Mouse (Mus musculus) lung, embryonic 15.5 days (tissue): ENCODE data around the gene Wdfy4. TPM values are rescaled to one million over a fixed set of nuclear protein-coding genes. Genes with fewer than 3 reads are reported as not detected.

Experiments used
- ATAC-seq: fragments of 200-750 bp; cut with Nextera tagmentation; 2 replicates; pipeline ENCODE4 v1.8.0; 2017; ENCODE audit warnings: moderate number of reproducible peaks, borderline replicate concordance; ENCODE audit not compliant: low FRiP score, low TSS enrichment; ENCODE audit errors: extremely low read depth
- H3K27ac ChIP-seq: fragments of 300-500 bp; sonication (generic); 2 replicates; pipeline ENCODE4 v1.5.1; 2015; ENCODE audit warnings: moderate library complexity, mild to moderate bottlenecking, inconsistent platforms
- H3K27me3 ChIP-seq: fragments of 300-500 bp; sonication (generic); 2 replicates; pipeline ENCODE4 v1.6.1; 2015; ENCODE audit warnings: inconsistent platforms
- H3K36me3 ChIP-seq: fragments of 300-500 bp; sonication (generic); 2 replicates; pipeline ENCODE4 v1.6.1; 2015; ENCODE audit warnings: inconsistent platforms
- H3K4me1 ChIP-seq: fragments of 300-500 bp; sonication (generic); 2 replicates; pipeline ENCODE4 v1.6.1; 2015; ENCODE audit warnings: inconsistent platforms
- H3K4me2 ChIP-seq: fragments of 300-500 bp; sonication (generic); 2 replicates; pipeline ENCODE4 v1.6.1; 2015; ENCODE audit warnings: inconsistent platforms, mild to moderate bottlenecking, moderate library complexity
- H3K4me3 ChIP-seq: fragments of 300-500 bp; sonication (generic); 2 replicates; pipeline ENCODE4 v1.5.1; 2015; ENCODE audit warnings: mild to moderate bottlenecking, inconsistent platforms
- H3K9ac ChIP-seq: fragments of 300-500 bp; sonication (generic); 2 replicates; pipeline ENCODE4 v1.6.1; 2015; ENCODE audit warnings: inconsistent platforms
- H3K9me3 ChIP-seq: fragments of 300-500 bp; sonication (generic); 2 replicates; pipeline ENCODE4 v1.6.1; 2016; ENCODE audit warnings: inconsistent platforms
- WGBS: fragments of 180-500 bp; shearing (Covaris S2); methylation state at CpG from one replicate; pipeline ENCODE4 v1.1.7; 2015; 5-methylcytosine and 5-hydroxymethylcytosine counted together
- polyA plus RNA-seq: library from polyadenylated mRNA; unstranded; fragments of >200 nt; fragmentation: Nextera tagmentation; extraction: Ambion mirVana; gene quantifications from 2 replicates; pipeline ENCODE4 v1.2.1, GENCODE M21; 2015

Gene Wdfy4
- polyA plus RNA-seq, 1 experiment from 2014 or later: 0.77 TPM

GRCm38 (mm10) chr14:33062996-33063395 is 122.3 kb downstream of the Wdfy4 start:
- Histone ChIP-seq H3K4me3 (no peak overlapping the region), H3K36me3 (no peaks in the 10 kb centered on the region), H3K27me3 (no peaks in the 10 kb centered on the region), H3K9me3 (no peaks in the 10 kb centered on the region), H3K4me1 (no peaks in the 10 kb centered on the region), H3K4me2 (no peak overlapping the region), H3K27ac (no peak overlapping the region), H3K9ac (no peak overlapping the region)
- WGBS: 75% methylated on average over 5 of the region's 5 CpGs
- ATAC-seq: no peak

DNA sequence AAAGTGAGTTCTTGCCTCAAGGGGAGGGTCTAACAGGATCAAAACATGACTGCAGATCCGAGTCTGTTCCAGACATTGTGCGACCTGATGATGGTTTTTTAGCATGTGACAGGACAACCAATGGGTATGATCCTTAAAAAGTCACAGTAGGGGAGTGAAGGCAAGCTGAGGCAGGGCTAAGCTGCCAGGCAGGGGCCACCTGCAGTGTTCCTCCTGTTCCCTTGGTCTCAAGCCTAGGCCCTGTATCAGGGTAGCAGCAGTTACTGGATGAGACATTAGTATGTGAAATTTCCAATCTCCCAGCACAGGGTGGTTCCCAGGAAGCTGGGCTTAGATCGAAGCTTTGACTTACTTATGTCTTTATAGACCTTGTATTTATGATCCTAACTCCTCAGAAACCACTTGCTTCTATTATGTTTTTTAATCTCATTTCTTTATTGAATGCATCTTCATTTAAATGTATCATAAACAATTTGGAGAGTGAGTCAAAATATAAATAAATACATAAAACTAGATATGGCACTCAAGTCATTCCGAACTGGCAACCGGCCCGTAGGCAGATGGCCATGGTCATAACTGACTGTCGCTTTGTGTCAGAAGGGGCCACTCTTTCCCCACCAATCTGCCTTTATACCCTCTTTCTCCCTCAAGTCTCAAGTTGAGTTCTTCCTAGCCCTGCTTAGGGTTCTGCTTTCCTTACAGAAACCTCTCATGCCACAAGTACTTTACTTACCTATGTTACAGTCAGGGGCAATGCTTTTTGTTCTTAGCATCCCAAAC is 126.2 kb downstream of the Wdfy4 start:
- 81% methylated on average over 7 of the region's 7 CpGs for WGBS

DNA sequence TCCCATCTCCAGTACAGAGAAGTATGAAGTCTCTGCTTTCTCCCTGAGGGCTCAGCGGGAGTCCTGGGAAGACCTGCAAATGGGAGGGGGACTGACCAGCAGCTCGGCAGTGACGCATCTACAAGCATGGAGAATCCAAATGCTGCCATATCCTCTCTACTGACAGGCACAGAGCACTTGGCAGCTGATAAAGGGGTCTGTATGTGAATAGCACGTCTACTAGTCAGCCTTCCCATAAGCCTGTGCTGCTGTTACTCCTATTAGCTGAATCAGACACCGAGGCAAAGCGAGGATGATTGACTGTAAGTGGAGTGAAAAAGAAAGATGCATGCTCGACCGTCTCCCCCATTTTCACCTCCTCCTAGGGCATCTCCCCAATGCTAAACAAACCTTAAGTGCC is 131.9 kb downstream of the Wdfy4 start:
- no peak overlapping the region for H3K9ac ChIP-seq

More for the DNA sequence above, 126.2 kb downstream of the Wdfy4 start:
- ATAC-seq: no peak
- H3K9me3 ChIP-seq: no peaks in the 10 kb centered on the region
- no peaks in the 10 kb centered on the region for H3K27me3 ChIP-seq
- H3K36me3 ChIP-seq: no peaks in the 10 kb centered on the region
- H3K4me3 ChIP-seq: no peak overlapping the region
- no peak overlapping the region for H3K27ac ChIP-seq
- H3K4me1 ChIP-seq: no peaks in the 10 kb centered on the region
- no peak overlapping the region for H3K9ac ChIP-seq
- H3K4me2 ChIP-seq: no peak overlapping the region

DNA sequence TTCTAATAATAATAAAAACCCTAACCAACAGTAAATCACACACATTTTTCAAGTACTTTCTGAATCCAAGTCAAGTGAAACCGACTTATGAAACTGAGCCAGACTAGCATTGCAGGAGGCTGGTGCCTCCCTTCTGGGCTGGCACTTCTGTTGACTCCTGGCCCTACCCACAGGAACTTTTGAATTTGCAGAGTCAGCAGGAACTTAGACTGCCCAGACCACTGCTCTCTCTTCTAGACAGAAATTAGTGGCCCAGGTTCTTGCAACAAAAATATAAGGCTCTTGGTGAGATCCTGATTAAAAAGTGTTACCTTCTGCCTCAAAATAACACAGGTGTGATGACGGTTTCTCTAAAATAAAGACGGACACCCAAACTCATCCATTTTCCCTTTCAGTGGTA is 140.1 kb downstream of the Wdfy4 start:
- no peak overlapping the region for H3K27ac ChIP-seq
- H3K4me1 ChIP-seq: no peaks in the 10 kb centered on the region
- no peak overlapping the region for H3K4me3 ChIP-seq
- no peaks in the 10 kb centered on the region for H3K36me3 ChIP-seq
- H3K9me3 ChIP-seq: no peaks in the 10 kb centered on the region
- no peak overlapping the region for H3K9ac ChIP-seq
- WGBS: 73% methylated on average over 3 of the region's 3 CpGs
- H3K4me2 ChIP-seq: no peak overlapping the region
- no peak for ATAC-seq
- no peaks in the 10 kb centered on the region for H3K27me3 ChIP-seq

More for the DNA sequence above, 131.9 kb downstream of the Wdfy4 start:
- no peaks in the 10 kb centered on the region for H3K4me1 ChIP-seq
- 44% methylated on average over 8 of the region's 8 CpGs for WGBS
- no peak overlapping the region for H3K4me3 ChIP-seq
- no peak overlapping the region for H3K4me2 ChIP-seq
- H3K36me3 ChIP-seq: no peaks in the 10 kb centered on the region
- no peaks in the 10 kb centered on the region for H3K9me3 ChIP-seq
- no peak for ATAC-seq
- H3K27ac ChIP-seq: no peak overlapping the region
- no peaks in the 10 kb centered on the region for H3K27me3 ChIP-seq

DNA sequence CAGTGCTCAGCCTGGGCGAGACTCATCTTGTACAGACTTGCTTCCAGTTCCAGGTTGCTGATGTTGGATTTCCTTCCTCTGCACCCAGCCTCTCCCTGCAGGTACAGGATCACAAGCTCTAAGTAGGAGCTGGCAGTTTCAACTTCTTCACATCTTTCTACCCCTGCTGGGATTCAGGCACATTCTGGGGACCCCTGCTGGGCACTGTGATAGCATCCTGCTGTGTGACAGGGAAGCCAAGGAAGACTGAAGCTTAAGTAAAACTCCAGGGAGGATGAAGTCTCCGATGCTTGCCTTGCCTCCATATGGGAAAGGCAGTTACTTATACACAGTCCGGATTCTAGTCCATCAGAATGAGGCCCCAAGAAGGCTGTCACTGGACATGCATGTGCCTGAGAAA is 148.5 kb downstream of the Wdfy4 start:
- Histone ChIP-seq H3K4me2 (no peak overlapping the region), H3K36me3 (no peaks in the 10 kb centered on the region), H3K4me1 (no peaks in the 10 kb centered on the region), H3K27ac (no peak overlapping the region), H3K27me3 (no peaks in the 10 kb centered on the region), H3K9me3 (no peaks in the 10 kb centered on the region), H3K9ac (no peak overlapping the region), H3K4me3 (no peak overlapping the region)
- WGBS: 29% methylated on average over 3 of the region's 3 CpGs
- ATAC-seq: no peak

DNA sequence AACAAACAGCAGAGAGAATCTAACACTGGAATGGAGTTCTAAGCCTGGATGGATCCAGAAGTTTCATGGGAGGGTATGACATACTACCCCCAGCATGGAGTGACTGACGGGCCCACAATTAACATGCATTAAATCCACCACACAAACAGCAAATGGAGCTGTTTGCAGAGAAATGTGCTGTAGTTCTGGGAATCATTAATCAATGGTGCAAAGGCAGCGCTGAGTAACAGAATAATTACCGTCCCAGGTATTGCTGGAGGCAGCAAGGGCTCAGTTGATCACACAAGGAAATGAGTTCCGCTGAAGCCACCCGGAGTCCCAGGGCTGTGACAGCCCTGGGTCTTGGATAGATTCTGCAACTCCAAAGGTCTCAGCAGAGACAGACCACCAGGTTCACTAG is 149.9 kb downstream of the Wdfy4 start:
- Histone ChIP-seq H3K9ac (no peak overlapping the region), H3K36me3 (no peaks in the 10 kb centered on the region), H3K4me3 (no peak overlapping the region), H3K9me3 (no peaks in the 10 kb centered on the region), H3K27ac (no peak overlapping the region), H3K4me1 (no peaks in the 10 kb centered on the region), H3K4me2 (no peak overlapping the region), H3K27me3 (no peaks in the 10 kb centered on the region)
- WGBS: 76% methylated on average over 5 of the region's 5 CpGs
- no peak for ATAC-seq

DNA sequence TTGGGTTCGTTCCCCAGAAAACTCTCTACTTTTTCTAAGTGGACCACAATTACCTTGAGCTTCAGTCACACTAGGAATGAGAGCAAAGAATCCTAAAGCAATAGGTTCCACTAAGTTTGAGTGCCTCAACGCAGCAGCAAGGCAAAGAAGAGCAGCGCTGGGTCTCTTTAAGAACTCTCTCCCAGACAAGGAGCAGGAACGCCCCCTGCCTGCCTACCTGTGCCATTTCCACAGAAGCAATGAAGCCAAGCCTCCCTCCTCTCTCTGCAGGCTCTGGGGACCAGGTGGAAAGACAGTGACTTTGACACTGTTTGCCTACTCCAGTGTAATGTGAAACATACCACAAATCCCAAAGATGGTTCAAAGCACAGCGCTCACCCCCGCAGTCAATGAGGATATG is 151.9 kb downstream of the Wdfy4 start:
- 40% methylated on average over 6 of the region's 6 CpGs for WGBS
- no peak overlapping the region for H3K9ac ChIP-seq
- no peak overlapping the region for H3K27ac ChIP-seq
- H3K4me3 ChIP-seq: no peak overlapping the region
- no peaks in the 10 kb centered on the region for H3K9me3 ChIP-seq
- ATAC-seq: no peak
- no peaks in the 10 kb centered on the region for H3K4me1 ChIP-seq
- H3K4me2 ChIP-seq: no peak overlapping the region
- no peaks in the 10 kb centered on the region for H3K27me3 ChIP-seq
- no peaks in the 10 kb centered on the region for H3K36me3 ChIP-seq

DNA sequence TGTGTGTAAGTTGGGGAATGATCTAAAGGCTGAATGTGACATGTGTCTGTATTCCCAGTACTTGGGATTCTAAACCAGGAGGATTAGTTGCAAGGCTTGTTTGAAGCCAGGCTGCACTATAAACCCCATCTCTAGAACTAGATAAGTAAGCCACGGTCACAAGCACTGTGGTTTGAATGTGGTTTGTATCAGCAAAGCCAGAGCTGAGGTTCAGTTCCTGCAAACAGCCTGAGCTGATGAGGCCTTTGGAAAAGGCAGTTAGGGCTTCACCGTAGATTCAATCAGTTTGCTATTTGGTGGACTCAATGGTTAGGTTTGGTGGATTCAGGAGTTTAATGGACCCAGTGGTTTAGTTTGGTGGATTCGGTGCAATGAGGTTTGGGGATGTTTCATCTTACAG is 154.5 kb downstream of the Wdfy4 start:
- Histone ChIP-seq H3K9me3 (no peaks in the 10 kb centered on the region), H3K9ac (no peak overlapping the region), H3K27me3 (no peaks in the 10 kb centered on the region), H3K36me3 (no peaks in the 10 kb centered on the region), H3K4me1 (no peaks in the 10 kb centered on the region), H3K4me2 (no peak overlapping the region), H3K27ac (no peak overlapping the region), H3K4me3 (no peak overlapping the region)
- 70% methylated on average over 3 of the region's 3 CpGs for WGBS
- no peak for ATAC-seq

DNA sequence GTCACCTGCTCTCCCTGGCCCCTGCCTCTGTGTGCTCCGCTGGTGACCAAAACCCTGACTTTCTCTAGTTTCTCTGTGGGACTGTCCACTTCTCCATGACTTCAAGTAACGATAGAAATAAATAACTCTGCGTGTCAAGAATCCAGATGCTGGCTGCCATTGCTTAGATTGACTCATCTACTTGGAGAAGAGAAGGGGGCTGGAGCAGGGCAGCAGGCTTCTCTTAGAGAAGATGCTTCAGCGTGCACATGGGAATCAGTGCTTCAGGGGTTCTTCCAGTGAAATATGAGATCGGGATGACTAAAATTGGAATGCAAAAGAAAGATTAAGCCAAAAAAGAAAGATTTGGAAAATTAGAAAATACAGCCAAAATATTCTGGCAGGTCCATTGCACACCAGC is 165.7 kb downstream of the Wdfy4 start:
- ATAC-seq: no peak
- H3K9me3 ChIP-seq: no peaks in the 10 kb centered on the region
- no peaks in the 10 kb centered on the region for H3K36me3 ChIP-seq
- no peak overlapping the region for H3K4me3 ChIP-seq
- no peaks in the 10 kb centered on the region for H3K4me1 ChIP-seq
- H3K27ac ChIP-seq: no peak overlapping the region
- no peaks in the 10 kb centered on the region for H3K27me3 ChIP-seq
- 57% methylated on average over 5 of the region's 5 CpGs for WGBS
- no peak overlapping the region for H3K9ac ChIP-seq
- no peak overlapping the region for H3K4me2 ChIP-seq

DNA sequence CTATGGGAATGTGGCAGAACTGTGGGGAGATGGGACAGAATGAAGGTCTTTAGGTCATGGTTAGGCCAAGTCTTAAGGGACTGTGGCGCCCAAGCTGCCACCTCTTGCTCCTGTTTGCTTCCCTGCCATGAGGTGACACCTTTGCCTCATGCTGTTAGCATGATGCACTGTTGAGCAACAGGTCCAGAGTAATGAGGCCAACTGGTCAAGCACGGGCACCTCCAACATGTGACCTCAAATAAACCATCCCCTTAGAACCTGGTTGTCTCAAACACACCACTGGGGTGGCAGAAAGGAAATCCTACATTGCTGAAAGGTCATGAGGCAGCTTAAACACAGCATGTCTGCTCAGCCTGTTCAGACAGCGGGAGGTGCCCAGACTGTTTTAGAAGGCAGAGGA is 166.3 kb downstream of the Wdfy4 start:
- Histone ChIP-seq H3K36me3 (no peaks in the 10 kb centered on the region), H3K4me3 (no peak overlapping the region), H3K9me3 (no peaks in the 10 kb centered on the region), H3K9ac (no peak overlapping the region), H3K27me3 (no peaks in the 10 kb centered on the region), H3K4me1 (no peaks in the 10 kb centered on the region), H3K27ac (no peak overlapping the region), H3K4me2 (no peak overlapping the region)
- ATAC-seq: no peak
- WGBS: 82% methylated on average over 3 of the region's 3 CpGs

GRCm38 (mm10) chr14:33007638-33008037 is 177.7 kb downstream of the Wdfy4 start:
- H3K9me3 ChIP-seq: no peaks in the 10 kb centered on the region
- H3K36me3 ChIP-seq: no peaks in the 10 kb centered on the region
- ATAC-seq: no peak
- no peak overlapping the region for H3K9ac ChIP-seq
- no peaks in the 10 kb centered on the region for H3K27me3 ChIP-seq
- H3K4me1 ChIP-seq: 0 out of 2 replicates have a peak, but pooled peaks cover 6% of the 10 kb centered on the region
- WGBS: 24% methylated on average over 1 of the region's 1 CpGs
- no peak overlapping the region for H3K4me2 ChIP-seq
- H3K27ac ChIP-seq: no peak overlapping the region
- H3K4me3 ChIP-seq: no peak overlapping the region

DNA sequence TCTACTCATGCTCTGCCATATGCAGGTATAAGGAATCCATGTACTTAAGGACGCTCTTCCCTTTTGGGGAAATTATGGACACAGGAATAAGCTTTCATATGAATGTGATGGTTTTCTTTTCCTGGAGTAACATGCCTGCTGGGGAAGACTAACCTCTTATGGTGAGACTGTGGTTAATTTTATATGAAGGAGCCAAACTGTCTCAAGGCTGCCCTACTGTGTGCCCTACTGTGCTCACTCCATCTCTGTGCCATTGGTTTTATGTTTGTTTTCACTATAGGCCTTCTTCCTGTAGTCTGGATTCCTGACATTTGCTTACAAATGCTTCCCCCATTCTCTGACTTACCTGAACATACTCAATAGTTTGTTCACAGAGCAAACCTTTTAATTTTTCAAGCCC is 180.2 kb downstream of the Wdfy4 start:
- 0 out of 2 replicates have a peak, but pooled peaks cover 6% of the 10 kb centered on the region for H3K4me1 ChIP-seq
- no peak overlapping the region for H3K9ac ChIP-seq
- WGBS: 98% methylated on average over 1 of the region's 1 CpGs
- no peaks in the 10 kb centered on the region for H3K27me3 ChIP-seq
- H3K36me3 ChIP-seq: no peaks in the 10 kb centered on the region
- H3K4me3 ChIP-seq: no peak overlapping the region
- no peak overlapping the region for H3K4me2 ChIP-seq
- no peak overlapping the region for H3K27ac ChIP-seq
- ATAC-seq: no peak
- no peaks in the 10 kb centered on the region for H3K9me3 ChIP-seq
